Mouse (Mus musculus): ENCODE data around the gene Emilin3. TPM values are rescaled to one million over a fixed set of nuclear protein-coding genes. Genes with fewer than 3 reads are reported as not detected.
"Not testable (repeated sequence)": the region's sequence is repeated elsewhere in the genome, so short reads cannot be mapped to it uniquely, and the experiment has no call there.

Gene Emilin3
- total RNA-seq (2021), result under 1 TPM; 0.47 to 0.66 TPM

GRCm38 (mm10) chr2:160912231-160912671, at the start of gene Emilin3:
Emilin3 (minus strand) TSS chr2:160912328.
- DNase-seq (ENCODE audit: extremely low spot score in 1 of 2, low spot score in 2 of 2), result no peak
- intact Hi-C loops (cut with DNase I), result no loop called here

- intact Hi-C loops (cut with DNase I), result no loop called here
- no peak for DNase-seq (ENCODE audit: extremely low spot score in 1 of 2, low spot score in 2 of 2)
Observed at GRCm38 (mm10) chr2:160960956-160961646, 49.0 kb upstream of the Emilin3 start.

- intact Hi-C loops (cut with DNase I), result no loop called here
Observed at GRCm38 (mm10) chr2:160959901-160960300, 47.8 kb upstream of the Emilin3 start.

GRCm38 (mm10) chr2:160958737-160959136, 46.6 kb upstream of the Emilin3 start:
- peak in 1 of 2 experiments; percentile 46 for DNase-seq (ENCODE audit: extremely low spot score in 1 of 2, low spot score in 2 of 2)

More at GRCm38 (mm10) chr2:160959901-160960300, 47.8 kb upstream of the Emilin3 start:
- DNase-seq (ENCODE audit: extremely low spot score in 1 of 2, low spot score in 2 of 2), result no peak

GRCm38 (mm10) chr2:160957801-160958200, 45.7 kb upstream of the Emilin3 start:
- intact Hi-C loops (cut with DNase I); DNase-seq (ENCODE audit: extremely low spot score in 1 of 2, low spot score in 2 of 2): not testable (repeated sequence)

More at GRCm38 (mm10) chr2:160958737-160959136, 46.6 kb upstream of the Emilin3 start:
- intact Hi-C loops (cut with DNase I), result no loop called here

GRCm38 (mm10) chr2:160957307-160957706, 45.2 kb upstream of the Emilin3 start:
- intact Hi-C loops (cut with DNase I), result not testable (repeated sequence)

GRCm38 (mm10) chr2:160955331-160955730, 43.2 kb upstream of the Emilin3 start:
- peak; percentile 41 to 70 for DNase-seq (ENCODE audit: extremely low spot score in 1 of 2, low spot score in 2 of 2)

More at GRCm38 (mm10) chr2:160957307-160957706, 45.2 kb upstream of the Emilin3 start:
- DNase-seq (ENCODE audit: extremely low spot score in 1 of 2, low spot score in 2 of 2), result not testable (repeated sequence)

GRCm38 (mm10) chr2:160954541-160954940, 42.4 kb upstream of the Emilin3 start:
- intact Hi-C loops (cut with DNase I), result no loop called here
- DNase-seq (ENCODE audit: extremely low spot score in 1 of 2, low spot score in 2 of 2), result no peak

More at GRCm38 (mm10) chr2:160955331-160955730, 43.2 kb upstream of the Emilin3 start:
- intact Hi-C loops (cut with DNase I), result no loop called here

- peak in 1 of 2 experiments; percentile 44 for DNase-seq (ENCODE audit: extremely low spot score in 1 of 2, low spot score in 2 of 2)
- intact Hi-C loops (cut with DNase I), result no loop called here
Observed at GRCm38 (mm10) chr2:160953131-160953873, 41.2 kb upstream of the Emilin3 start.

GRCm38 (mm10) chr2:160951595-160951994, 39.5 kb upstream of the Emilin3 start:
- intact Hi-C loops (cut with DNase I), result no loop called here
- DNase-seq (ENCODE audit: extremely low spot score in 1 of 2, low spot score in 2 of 2), result no peak

GRCm38 (mm10) chr2:160942443-160942842, 30.3 kb upstream of the Emilin3 start:
- DNase-seq (ENCODE audit: extremely low spot score in 1 of 2, low spot score in 2 of 2), result no peak
- intact Hi-C loops (cut with DNase I), result no loop called here

GRCm38 (mm10) chr2:160940930-160941709, 29.0 kb upstream of the Emilin3 start:
- intact Hi-C loops (cut with DNase I), result no loop called here
- DNase-seq (ENCODE audit: extremely low spot score in 1 of 2, low spot score in 2 of 2), result peak in 1 of 2 experiments; percentile 39

- intact Hi-C loops (cut with DNase I), result no loop called here
- DNase-seq (ENCODE audit: extremely low spot score in 1 of 2, low spot score in 2 of 2), result no peak
Observed at GRCm38 (mm10) chr2:160934451-160934850, 22.3 kb upstream of the Emilin3 start.

- no peak for DNase-seq (ENCODE audit: extremely low spot score in 1 of 2, low spot score in 2 of 2)
Observed at GRCm38 (mm10) chr2:160933890-160934289, 21.8 kb upstream of the Emilin3 start.

GRCm38 (mm10) chr2:160932981-160933380, 20.9 kb upstream of the Emilin3 start:
- no peak for DNase-seq (ENCODE audit: extremely low spot score in 1 of 2, low spot score in 2 of 2)
- intact Hi-C loops (cut with DNase I), result no loop called here

More at GRCm38 (mm10) chr2:160933890-160934289, 21.8 kb upstream of the Emilin3 start:
- intact Hi-C loops (cut with DNase I), result no loop called here

GRCm38 (mm10) chr2:160932325-160932724, 20.2 kb upstream of the Emilin3 start:
- intact Hi-C loops (cut with DNase I), result no loop called here
- DNase-seq (ENCODE audit: extremely low spot score in 1 of 2, low spot score in 2 of 2), result no peak

GRCm38 (mm10) chr2:160931378-160931777, 19.2 kb upstream of the Emilin3 start:
- intact Hi-C loops (cut with DNase I), result no loop called here
- DNase-seq (ENCODE audit: extremely low spot score in 1 of 2, low spot score in 2 of 2), result no peak

- DNase-seq (ENCODE audit: extremely low spot score in 1 of 2, low spot score in 2 of 2), result peak; percentile 38 to 48
- intact Hi-C loops (cut with DNase I), result no loop called here
Observed at GRCm38 (mm10) chr2:160925203-160925602, 13.1 kb upstream of the Emilin3 start.

- DNase-seq (ENCODE audit: extremely low spot score in 1 of 2, low spot score in 2 of 2), result no peak
- intact Hi-C loops (cut with DNase I), result no loop called here
Observed at GRCm38 (mm10) chr2:160921285-160921684, 9.2 kb upstream of the Emilin3 start.
